Mouse (Mus musculus) gastrocnemius, adult 8-10 months (tissue): ENCODE results near the gene Casp14. TPM values are rescaled to one million over a fixed set of nuclear protein-coding genes. Genes with fewer than 3 reads are reported as not detected.
"Not testable (repeated sequence)": the region's sequence is repeated elsewhere in the genome, so short reads cannot be mapped to it uniquely, and the experiment has no call there.

Experiments used
- DNase-seq, 2 experiments: peaks; one replicate each; pipeline ENCODE4 v3.0.0; 2022; ENCODE audit warnings: low spot score in 2 of 2
- total RNA-seq, 4 experiments: library from RNA; stranded (reverse); gene quantifications; 2 replicates each; pipeline ENCODE4 v1.2.4; 2022

Gene Casp14
- total RNA-seq, 4 experiments from 2014 or later: not detected

GRCm38 (mm10) chr10:78670121-78670520 is 48.0 kb downstream of the Casp14 start:
- not testable (repeated sequence) for DNase-seq

GRCm38 (mm10) chr10:78666696-78667095 is 51.4 kb downstream of the Casp14 start:
- DNase-seq: not testable (repeated sequence)

- DNase-seq: no peak
Measured at GRCm38 (mm10) chr10:78664546-78664945, 53.5 kb downstream of the Casp14 start.

Other genes with a start within 250 kb of the Casp14 start
- gene Olfr1358, start 200.9 kb downstream of the Casp14 start, total RNA-seq: not detected
- gene Ilvbl, start 143.9 kb downstream of the Casp14 start, total RNA-seq: 10 to 100 TPM in 3 of 4 experiments, 1 to 10 TPM in 1; 8.9 to 14.2 (median 10.5) TPM
- 1 to 10 TPM; 2.2 to 3.6 (median 2.6) TPM for gene Syde1, start 126.3 kb downstream of the Casp14 start, total RNA-seq
- not detected for gene Olfr1357, start 100.2 kb downstream of the Casp14 start, total RNA-seq
- not detected for gene Ccdc105, start 34.8 kb upstream of the Casp14 start, total RNA-seq
- gene Slc1a6, start 62.2 kb upstream of the Casp14 start, total RNA-seq: not detected
- not detected for gene Olfr1356, start 133.9 kb upstream of the Casp14 start, total RNA-seq
- not detected for gene Olfr1355, start 157.2 kb upstream of the Casp14 start, total RNA-seq
- gene Olfr1354, start 194.9 kb upstream of the Casp14 start, total RNA-seq: not detected
- not detected for gene Olfr8, start 232.3 kb upstream of the Casp14 start, total RNA-seq
- not detected for gene Olfr1353, start 245.0 kb upstream of the Casp14 start, total RNA-seq